Mouse (Mus musculus): ENCODE results near the gene Cort. TPM values are rescaled to one million over a fixed set of nuclear protein-coding genes. Genes with fewer than 3 reads are reported as not detected.

The Cort gene
- polyA plus RNA-seq, 1 experiment from 2014 or later: not detected

DNA sequence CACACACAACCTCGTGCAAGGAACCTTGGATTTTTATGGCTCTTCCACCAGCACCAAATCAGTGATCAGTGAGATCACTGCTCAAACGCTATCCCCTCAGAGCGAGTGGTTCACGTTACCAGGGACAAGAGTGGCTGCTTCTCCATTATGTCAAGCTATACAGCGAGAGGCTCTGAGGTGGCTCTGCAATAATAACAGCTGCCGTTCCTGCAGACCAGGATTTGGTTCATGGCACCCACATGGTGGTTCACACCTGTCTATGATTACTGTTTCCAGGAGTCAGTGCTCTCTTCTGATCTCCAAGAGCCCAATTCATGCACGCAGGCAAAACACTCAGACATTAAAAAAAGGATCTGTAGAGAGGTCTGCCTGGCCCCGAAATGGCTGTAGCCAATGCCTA is 12.0 kb upstream of the Cort start:
- Histone ChIP-seq H3K27me3 (ENCODE audit: control insufficient read depth, insufficient read depth, low read length) (no peaks in the 10 kb centered on the region), H3K9me3 (replicated peaks; ENCODE audit: control insufficient read depth, low read length) (no peaks in the 10 kb centered on the region), H3K27ac (ENCODE audit: low read length) (no peak overlapping the region), H3K4me2 (ENCODE audit: low read depth, low read length) (no peak overlapping the region), H3K9ac (ENCODE audit: low read length) (no peak overlapping the region), H3K4me1 (ENCODE audit: control insufficient read depth, insufficient read depth, low read length) (peaks cover 8% of the 10 kb centered on the region), H3K36me3 (ENCODE audit: control insufficient read depth, insufficient read depth, low read length) (no peaks in the 10 kb centered on the region), H3K4me3 (replicated peaks; ENCODE audit: low read length) (no peak overlapping the region)
- 76% methylated on average over 8 of the region's 8 CpGs for WGBS
- ATAC-seq (ENCODE audit: insufficient read depth, low FRiP score): no peak

- H3K9me3 ChIP-seq (replicated peaks; ENCODE audit: control insufficient read depth, low read length): no peaks in the 10 kb centered on the region
- peak within 1 kb of the TSS; percentile 82 for H3K9ac ChIP-seq (ENCODE audit: low read length)
- peak within 1 kb of the TSS; percentile 70 for H3K4me3 ChIP-seq (replicated peaks; ENCODE audit: low read length)
- H3K4me2 ChIP-seq (ENCODE audit: low read depth, low read length): peak within 1 kb of the TSS; percentile 71
- under 1% methylated on average over 68 of the region's 68 CpGs for WGBS
- H3K27ac ChIP-seq (ENCODE audit: low read length): peak within 1 kb of the TSS; percentile 88
- no peaks in the 10 kb centered on the region for H3K27me3 ChIP-seq (ENCODE audit: control insufficient read depth, insufficient read depth, low read length)
- no peaks in the 10 kb centered on the region for H3K36me3 ChIP-seq (ENCODE audit: control insufficient read depth, insufficient read depth, low read length)
- peaks cover 8% of the 10 kb centered on the region for H3K4me1 ChIP-seq (ENCODE audit: control insufficient read depth, insufficient read depth, low read length)
- peak; percentile 94 for ATAC-seq (ENCODE audit: insufficient read depth, low FRiP score)
Observed at GRCm38 (mm10) chr4:149136982-149137770, 10.6 kb upstream of the Cort start, which contains the start of gene Cenps. Gene Cenps, minus strand, starts transcription at chr4:149137629.

DNA sequence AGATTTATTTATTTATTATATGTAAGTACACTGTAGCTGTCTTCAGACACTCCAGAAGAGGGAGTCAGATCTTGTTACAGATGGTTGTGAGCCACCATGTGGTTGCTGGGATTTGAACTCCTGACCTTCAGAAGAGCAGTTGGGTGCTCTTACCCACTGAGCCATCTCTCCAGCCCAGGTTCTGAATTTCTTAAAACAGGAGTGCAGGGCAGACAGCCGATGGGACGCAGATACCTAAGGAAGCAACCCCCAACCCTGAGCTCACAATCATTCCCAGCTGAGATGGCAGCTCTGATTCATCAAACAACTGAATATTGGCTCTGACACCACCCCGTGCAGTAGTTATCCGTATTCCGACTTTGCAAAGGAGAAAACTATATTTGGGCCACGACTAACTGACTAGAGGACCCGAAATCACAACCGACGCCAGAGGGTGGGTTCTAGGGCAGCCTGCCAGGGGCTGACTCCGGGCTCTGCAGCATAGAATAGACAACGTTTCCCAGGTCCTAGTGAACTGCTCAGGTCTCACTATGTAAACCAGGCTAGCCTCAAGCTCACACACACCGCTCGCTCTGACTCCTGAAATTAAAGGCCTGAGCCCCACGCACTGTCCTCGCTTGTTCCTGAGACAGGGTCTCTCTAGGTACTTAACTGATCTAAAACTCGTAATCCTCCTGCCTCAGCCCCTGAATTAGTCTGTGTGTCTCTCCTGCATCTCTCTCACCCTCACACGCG is 9.7 kb upstream of the Cort start:
- no peak for ATAC-seq (ENCODE audit: insufficient read depth, low FRiP score)
- 63% methylated on average over 18 of the region's 18 CpGs for WGBS
- no peak overlapping the region for H3K27ac ChIP-seq (ENCODE audit: low read length)

DNA sequence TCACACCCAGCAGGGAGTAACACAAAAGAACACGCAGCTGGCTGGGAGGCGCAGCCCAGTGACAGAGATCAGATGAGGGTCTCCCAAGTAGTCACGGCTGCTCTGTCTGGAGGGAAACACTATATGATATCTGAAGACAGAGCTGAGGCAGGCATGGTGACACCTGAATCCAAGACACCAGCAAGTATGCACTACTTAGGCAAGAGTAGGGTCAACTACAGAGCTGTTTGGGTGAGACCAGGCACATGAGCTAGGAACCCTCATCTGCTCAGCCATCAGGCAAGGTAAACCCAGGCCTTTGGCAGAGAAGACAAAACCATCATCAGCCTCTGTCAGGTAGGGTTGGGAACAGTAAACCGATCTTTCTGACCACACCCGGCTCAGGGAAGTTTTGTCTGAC is 6.8 kb upstream of the Cort start:
- Histone ChIP-seq H3K27me3 (ENCODE audit: control insufficient read depth, insufficient read depth, low read length) (no peaks in the 10 kb centered on the region), H3K9ac (ENCODE audit: low read length) (no peak overlapping the region), H3K4me3 (replicated peaks; ENCODE audit: low read length) (no peak overlapping the region), H3K27ac (ENCODE audit: low read length) (no peak overlapping the region), H3K4me1 (ENCODE audit: control insufficient read depth, insufficient read depth, low read length) (peaks cover 8% of the 10 kb centered on the region), H3K9me3 (replicated peaks; ENCODE audit: control insufficient read depth, low read length) (no peaks in the 10 kb centered on the region), H3K4me2 (ENCODE audit: low read depth, low read length) (no peak overlapping the region), H3K36me3 (ENCODE audit: control insufficient read depth, insufficient read depth, low read length) (no peaks in the 10 kb centered on the region)
- ATAC-seq (ENCODE audit: insufficient read depth, low FRiP score): no peak
- 78% methylated on average over 5 of the region's 5 CpGs for WGBS

More for the DNA sequence above, 9.7 kb upstream of the Cort start:
- Histone ChIP-seq H3K4me3 (replicated peaks; ENCODE audit: low read length) (peak overlapping the region; percentile 70), H3K4me1 (ENCODE audit: control insufficient read depth, insufficient read depth, low read length) (peaks cover 8% of the 10 kb centered on the region), H3K9me3 (replicated peaks; ENCODE audit: control insufficient read depth, low read length) (no peaks in the 10 kb centered on the region), H3K9ac (ENCODE audit: low read length) (peak overlapping the region; percentile 82), H3K27me3 (ENCODE audit: control insufficient read depth, insufficient read depth, low read length) (no peaks in the 10 kb centered on the region), H3K4me2 (ENCODE audit: low read depth, low read length) (peak overlapping the region; percentile 71), H3K36me3 (ENCODE audit: control insufficient read depth, insufficient read depth, low read length) (no peaks in the 10 kb centered on the region)

DNA sequence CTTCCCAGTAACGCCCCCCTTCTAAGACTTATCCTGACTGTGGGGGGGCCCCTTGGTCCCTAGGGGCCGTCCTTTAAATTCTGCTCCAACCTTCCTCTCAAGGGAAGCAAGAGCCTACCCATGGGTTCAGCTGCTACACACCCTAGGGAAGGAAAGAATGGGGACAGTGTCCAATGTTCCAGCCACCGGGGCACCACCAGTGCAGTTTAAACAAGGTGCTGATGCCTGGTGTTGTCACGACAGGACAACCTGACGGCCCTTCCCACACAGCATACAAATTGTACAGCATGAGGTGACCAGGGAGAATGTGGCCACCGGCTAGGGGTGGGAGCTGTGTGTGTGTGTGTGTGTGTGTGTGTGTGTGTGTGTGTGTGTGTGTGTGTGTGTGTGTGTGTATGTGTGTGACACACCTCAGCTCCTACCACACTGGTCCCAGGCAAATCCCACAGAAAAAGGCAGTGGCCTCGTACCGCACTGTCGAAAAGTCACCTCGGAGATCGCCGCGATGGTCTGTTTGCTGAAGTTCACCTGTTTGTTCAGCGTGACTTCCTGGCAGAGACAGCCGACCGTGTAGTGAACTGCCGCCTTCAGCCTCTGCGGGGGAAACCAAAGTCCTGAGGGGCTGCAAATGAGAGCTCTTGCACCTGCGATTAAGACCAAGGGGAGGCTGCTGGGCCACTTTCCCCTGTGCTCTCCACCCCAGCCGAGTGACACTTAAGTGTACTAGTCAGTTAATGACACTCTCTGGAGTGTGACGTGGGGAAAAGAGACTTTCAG is 5.4 kb upstream of the Cort start:
- H3K9ac ChIP-seq (ENCODE audit: low read length): no peak overlapping the region
- no peak for ATAC-seq (ENCODE audit: insufficient read depth, low FRiP score)
- no peak overlapping the region for H3K4me2 ChIP-seq (ENCODE audit: low read depth, low read length)
- H3K36me3 ChIP-seq (ENCODE audit: control insufficient read depth, insufficient read depth, low read length): no peaks in the 10 kb centered on the region
- peaks cover 7% of the 10 kb centered on the region for H3K4me1 ChIP-seq (ENCODE audit: control insufficient read depth, insufficient read depth, low read length)
- 63% methylated on average over 21 of the region's 21 CpGs for WGBS
- no peak overlapping the region for H3K4me3 ChIP-seq (replicated peaks; ENCODE audit: low read length)
- H3K27ac ChIP-seq (ENCODE audit: low read length): no peak overlapping the region
- no peaks in the 10 kb centered on the region for H3K27me3 ChIP-seq (ENCODE audit: control insufficient read depth, insufficient read depth, low read length)
- H3K9me3 ChIP-seq (replicated peaks; ENCODE audit: control insufficient read depth, low read length): no peaks in the 10 kb centered on the region

- no peaks in the 10 kb centered on the region for H3K9me3 ChIP-seq (replicated peaks; ENCODE audit: control insufficient read depth, low read length)
- H3K4me2 ChIP-seq (ENCODE audit: low read depth, low read length): no peak overlapping the region
- H3K4me3 ChIP-seq (replicated peaks; ENCODE audit: low read length): no peak overlapping the region
- WGBS: 88% methylated on average over 23 of the region's 23 CpGs
- no peak overlapping the region for H3K27ac ChIP-seq (ENCODE audit: low read length)
- H3K36me3 ChIP-seq (ENCODE audit: control insufficient read depth, insufficient read depth, low read length): no peaks in the 10 kb centered on the region
- no peak for ATAC-seq (ENCODE audit: insufficient read depth, low FRiP score)
- H3K27me3 ChIP-seq (ENCODE audit: control insufficient read depth, insufficient read depth, low read length): no peaks in the 10 kb centered on the region
- H3K9ac ChIP-seq (ENCODE audit: low read length): no peak overlapping the region
- H3K4me1 ChIP-seq (ENCODE audit: control insufficient read depth, insufficient read depth, low read length): no peaks in the 10 kb centered on the region
Observed at GRCm38 (mm10) chr4:149131021-149131752, 4.6 kb upstream of the Cort start.

- Histone ChIP-seq H3K4me1 (ENCODE audit: control insufficient read depth, insufficient read depth, low read length) (no peaks in the 10 kb centered on the region), H3K4me2 (ENCODE audit: low read depth, low read length) (no peak overlapping the region), H3K36me3 (ENCODE audit: control insufficient read depth, insufficient read depth, low read length) (no peaks in the 10 kb centered on the region), H3K27ac (ENCODE audit: low read length) (no peak overlapping the region), H3K4me3 (replicated peaks; ENCODE audit: low read length) (no peak overlapping the region), H3K27me3 (ENCODE audit: control insufficient read depth, insufficient read depth, low read length) (no peaks in the 10 kb centered on the region), H3K9ac (ENCODE audit: low read length) (no peak overlapping the region), H3K9me3 (replicated peaks; ENCODE audit: control insufficient read depth, low read length) (no peaks in the 10 kb centered on the region)
- WGBS: 53% methylated on average over 18 of the region's 18 CpGs
- no peak for ATAC-seq (ENCODE audit: insufficient read depth, low FRiP score)
Observed at GRCm38 (mm10) chr4:149128467-149128866, 1.9 kb upstream of the Cort start.

DNA sequence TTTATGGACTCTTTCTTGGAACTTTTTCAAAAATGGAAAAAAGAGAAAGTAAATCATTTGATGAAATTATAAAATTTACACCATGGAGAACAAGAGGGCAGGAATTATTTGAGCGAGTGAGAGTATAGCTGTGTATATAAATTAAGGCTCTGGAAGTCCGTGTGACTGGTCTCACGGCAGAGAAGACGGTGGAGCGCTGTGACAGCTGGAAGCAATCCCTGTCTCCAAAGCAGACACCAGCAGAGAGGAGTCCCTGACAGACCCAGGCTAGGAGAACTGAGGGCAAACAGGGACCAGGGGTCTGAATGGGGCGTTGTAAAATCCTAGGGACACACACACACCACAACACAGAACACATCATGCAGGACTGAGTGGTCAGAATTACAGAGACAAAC is 451 bp downstream of the Cort start:
- H3K27me3 ChIP-seq (ENCODE audit: control insufficient read depth, insufficient read depth, low read length): no peaks in the 10 kb centered on the region
- WGBS: 43% methylated on average over 6 of the region's 6 CpGs
- H3K4me1 ChIP-seq (ENCODE audit: control insufficient read depth, insufficient read depth, low read length): no peaks in the 10 kb centered on the region
- no peak for ATAC-seq (ENCODE audit: insufficient read depth, low FRiP score)
- H3K36me3 ChIP-seq (ENCODE audit: control insufficient read depth, insufficient read depth, low read length): no peaks in the 10 kb centered on the region
- H3K9me3 ChIP-seq (replicated peaks; ENCODE audit: control insufficient read depth, low read length): no peaks in the 10 kb centered on the region
- H3K4me3 ChIP-seq (replicated peaks; ENCODE audit: low read length): no peak overlapping the region
- no peak overlapping the region for H3K27ac ChIP-seq (ENCODE audit: low read length)
- no peak overlapping the region for H3K9ac ChIP-seq (ENCODE audit: low read length)
- no peak overlapping the region for H3K4me2 ChIP-seq (ENCODE audit: low read depth, low read length)
